Comparison of ENCODE assay signal across 12 mouse cellular contexts in the genomic region with DNA sequence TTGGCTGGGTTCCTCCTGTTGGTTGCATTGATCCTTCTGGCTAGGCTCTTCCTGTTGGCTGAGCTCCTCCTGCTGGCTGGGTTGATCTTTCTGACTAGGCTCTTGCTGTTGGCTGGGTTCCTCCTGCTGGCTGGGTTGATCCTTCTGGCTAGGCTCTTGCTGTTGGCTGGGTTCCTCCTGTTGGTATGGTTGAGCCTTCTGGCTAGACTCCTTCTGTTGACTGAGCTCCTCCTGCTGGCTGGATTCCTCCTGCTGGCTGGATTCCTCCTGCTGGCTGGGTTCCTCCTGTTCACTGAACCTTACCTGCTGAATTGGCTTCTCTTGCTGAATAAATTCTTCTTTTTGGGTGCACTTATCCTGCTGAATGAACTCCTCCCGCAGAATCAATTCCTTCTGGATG. TPM values are rescaled to one million over a fixed set of nuclear protein-coding genes. Genes with fewer than 3 reads are reported as not detected.
DNase-seq lines count a peak whose midpoint lies in the region; ATAC-seq lines count a peak whose summit lies in the region.
"Had no signal": no experiment of that assay in that cellular context is flagged by ENCODE, and none has a peak within 500 bp of the region (broad histone marks: within the 10 kb centered on the region; RNA-seq: fewer than 3 reads in every experiment).

No protein-coding gene starts in this region.

- peak; percentile 63 for DNase-seq in adrenal gland, postnatal 14 days
- DNase-seq in adrenal gland, adult 8-10 months = no peak
- DNase-seq in 3T3-L1 (ENCODE audit: low read depth, low spot score) = peak; percentile 4
- peak; percentile 85 for DNase-seq in fibroblast of lung, adult 2 months (ENCODE audit: low read depth)
- DNase-seq in layer of hippocampus, adult 9-10 months (ENCODE audit: low spot score) = peak; percentile 32
- no peak for DNase-seq in neural tube, embryonic 10.5 days (ENCODE audit: extremely low spot score, low spot score)
- no peak for DNase-seq in liver, embryonic 11.5 days (ENCODE audit: low spot score)
- DNase-seq in hindbrain, embryonic 14.5 days (ENCODE audit: low spot score) = no peak

- no peak overlapping the region for H3K27ac ChIP-seq in liver, embryonic 11.5 days (ENCODE audit: low read depth, low read length)
- no peak overlapping the region for H3K27ac ChIP-seq in hindbrain, embryonic 14.5 days
- H3K27ac ChIP-seq: macrophage had no signal

- WGBS in liver, embryonic 11.5 days = 82% methylated on average over 1 of the region's 1 CpGs
- WGBS in hindbrain, embryonic 14.5 days = 96% methylated on average over 1 of the region's 1 CpGs

- no peak overlapping the region for H3K4me2 ChIP-seq in liver, embryonic 11.5 days
- H3K4me2 ChIP-seq in hindbrain, embryonic 14.5 days (replicated peaks) = no peak overlapping the region

- no peak for ATAC-seq in liver, embryonic 11.5 days (replicated peaks; ENCODE audit: low FRiP score)
- ATAC-seq in hindbrain, embryonic 14.5 days (ENCODE audit: low FRiP score) = no peak

- H3K27me3 ChIP-seq in liver, embryonic 11.5 days (replicated peaks; ENCODE audit: control insufficient read depth, insufficient read depth, low read length) = no peaks in the 10 kb centered on the region
- H3K27me3 ChIP-seq in hindbrain, embryonic 14.5 days (ENCODE audit: control insufficient read depth, insufficient read depth, low read length) = no peaks in the 10 kb centered on the region

- no peaks in the 10 kb centered on the region for H3K9me3 ChIP-seq in liver, embryonic 11.5 days (ENCODE audit: control insufficient read depth, low read length)
- H3K9me3 ChIP-seq in hindbrain, embryonic 14.5 days (ENCODE audit: control insufficient read depth, low read length) = 0 out of 2 replicates have a peak, but pooled peaks cover 9% of the 10 kb centered on the region

- no peak overlapping the region for H3K4me3 ChIP-seq in liver, embryonic 11.5 days (ENCODE audit: low read depth, low read length)
- no peak overlapping the region for H3K4me3 ChIP-seq in hindbrain, embryonic 14.5 days (replicated peaks; ENCODE audit: low read length)

- H3K36me3 ChIP-seq in liver, embryonic 11.5 days (ENCODE audit: control insufficient read depth, insufficient read depth, low read length) = peaks cover 9% of the 10 kb centered on the region
- peaks cover 59% of the 10 kb centered on the region for H3K36me3 ChIP-seq in hindbrain, embryonic 14.5 days (replicated peaks; ENCODE audit: control insufficient read depth, insufficient read depth)

- no peaks in the 10 kb centered on the region for H3K4me1 ChIP-seq in liver, embryonic 11.5 days (replicated peaks; ENCODE audit: control insufficient read depth, insufficient read depth, low read length)
- H3K4me1 ChIP-seq in hindbrain, embryonic 14.5 days (replicated peaks; ENCODE audit: control insufficient read depth, insufficient read depth, low read length) = no peaks in the 10 kb centered on the region; the same call in 1 of the 2 replicates

- H3K9ac ChIP-seq in liver, embryonic 11.5 days (ENCODE audit: low read depth, low read length) = no peak overlapping the region
- H3K9ac ChIP-seq in hindbrain, embryonic 14.5 days = no peak overlapping the region

RNA-seq across cellular contexts. Expression of a gene that starts 28.8 kb away (rescaled TPM):
- total RNA-seq in adrenal gland, postnatal 14 days (2021) = 2.8 and 3.7 TPM in 2 replicates
- total RNA-seq in adrenal gland, adult 8-10 months (2022) = 1 to 10 TPM; 6.0 to 7.8 (median 7.3) TPM
- polyA plus RNA-seq in liver, embryonic 11.5 days (2014; fragmentation: Nextera tagmentation; extraction: Ambion mirVana) = 4.4 and 5.1 TPM in 2 replicates
- 27.7 and 31.0 TPM in 2 replicates for polyA plus RNA-seq in hindbrain, embryonic 14.5 days (2014; fragmentation: Nextera tagmentation; extraction: Ambion mirVana)

RNA-seq across cellular contexts. Expression of a gene that starts 39.8 kb away (rescaled TPM):
- total RNA-seq in adrenal gland, postnatal 14 days (2021) = not detected in 2 replicates
- total RNA-seq in adrenal gland, adult 8-10 months (2022) = under 1 TPM in 1 of 4 experiments, not detected in 3; 0.06 TPM
- polyA plus RNA-seq in liver, embryonic 11.5 days (2014; fragmentation: Nextera tagmentation; extraction: Ambion mirVana) = not detected in 2 replicates
- polyA plus RNA-seq in hindbrain, embryonic 14.5 days (2014; fragmentation: Nextera tagmentation; extraction: Ambion mirVana) = not detected in 2 replicates
- polyA plus RNA-seq: C2C12; heart, postnatal 0 days; macrophage; stomach, embryonic 16.5 days had no signal

RNA-seq across cellular contexts. Expression of a gene that starts 44.1 kb away (rescaled TPM):
- 9.0 and 11.8 TPM in 2 replicates for total RNA-seq in adrenal gland, postnatal 14 days (2021)
- total RNA-seq in adrenal gland, adult 8-10 months (2022) = 10 to 100 TPM; 10.8 to 15.6 (median 13.4) TPM
- 7.9 and 9.8 TPM in 2 replicates for polyA plus RNA-seq in liver, embryonic 11.5 days (2014; fragmentation: Nextera tagmentation; extraction: Ambion mirVana)
- polyA plus RNA-seq in hindbrain, embryonic 14.5 days (2014; fragmentation: Nextera tagmentation; extraction: Ambion mirVana) = 30.8 and 31.5 TPM in 2 replicates

RNA-seq across cellular contexts. Expression of a gene that starts 60.0 kb away (rescaled TPM):
- 22.8 and 23.2 TPM in 2 replicates for total RNA-seq in adrenal gland, postnatal 14 days (2021)
- total RNA-seq in adrenal gland, adult 8-10 months (2022) = 10 to 100 TPM; 23.0 to 30.1 (median 25.8) TPM
- polyA plus RNA-seq in liver, embryonic 11.5 days (2014; fragmentation: Nextera tagmentation; extraction: Ambion mirVana) = 27.5 and 27.9 TPM in 2 replicates
- polyA plus RNA-seq in hindbrain, embryonic 14.5 days (2014; fragmentation: Nextera tagmentation; extraction: Ambion mirVana) = 26.9 and 27.7 TPM in 2 replicates

Comparison
In these comparisons a context has a peak if more than half of its experiments do, and no peak if none do; other contexts are left out.
1. DNase-seq: peak in adrenal gland, postnatal 14 days (single experiment), 3T3-L1 (single experiment), fibroblast of lung, adult 2 months (single experiment) and layer of hippocampus, adult 9-10 months (single experiment); none in adrenal gland, adult 8-10 months (single experiment), neural tube, embryonic 10.5 days (single experiment), liver, embryonic 11.5 days (single experiment) and hindbrain, embryonic 14.5 days (single experiment).